In genomic region chr3:153664696-153665095, GRCm38 (mm10) we compare ENCODE assay signal across 28 mouse cellular contexts.
DNase-seq lines count a peak whose midpoint lies in the region; ATAC-seq and TF ChIP-seq lines count a peak whose summit lies in the region.
"Had no signal": no experiment of that assay in that cellular context is flagged by ENCODE, and none has a peak within 500 bp of the region (broad histone marks: within the 10 kb centered on the region; RNA-seq: fewer than 3 reads in every experiment).

No protein-coding gene starts in this region.

- ATAC-seq in kidney, embryonic 14.5 days (ENCODE audit: low FRiP score, low TSS enrichment), result no peak
- no peak for ATAC-seq in midbrain, postnatal 0 days (ENCODE audit: low FRiP score)
- ATAC-seq in midbrain, embryonic 13.5 days, result no peak
- ATAC-seq: CD4-positive, CD25-positive, alpha-beta regulatory T cell, adult 4 months; forebrain, embryonic 16.5 days; intestine, embryonic 15.5 days; Patski had no signal

- H3K4me1 ChIP-seq in kidney, embryonic 14.5 days (ENCODE audit: control insufficient read depth, insufficient read depth, low read length), result peaks cover 43% of the 10 kb centered on the region
- H3K4me1 ChIP-seq in midbrain, postnatal 0 days (ENCODE audit: insufficient read depth, low read length), result no peaks in the 10 kb centered on the region; the same call in 1 of the 2 replicates
- peaks cover 27% of the 10 kb centered on the region for H3K4me1 ChIP-seq in midbrain, embryonic 13.5 days (replicated peaks)

- 0 out of 2 replicates have a peak overlapping the region, but pooled peaks have one; percentile 42 for H3K27ac ChIP-seq in kidney, embryonic 14.5 days (ENCODE audit: low read depth, low read length)
- no peak overlapping the region for H3K27ac ChIP-seq in midbrain, postnatal 0 days (ENCODE audit: low read depth, low read length)
- no peak overlapping the region for H3K27ac ChIP-seq in midbrain, embryonic 13.5 days
- H3K27ac ChIP-seq: embryonic facial prominence, embryonic 10.5 days; heart, adult 2 months; heart, embryonic 15.5 days; hindbrain, embryonic 14.5 days; intestine, embryonic 15.5 days; left cerebral cortex, adult 2 months; limb, embryonic 10.5 days; liver, embryonic 15.5 days; midbrain, embryonic 10.5 days had no signal

- peak; percentile 33 to 53 for DNase-seq in cerebellum, postnatal 25 days
- no peak for DNase-seq in cerebellum, adult 11 months
- no peak for DNase-seq in kidney, postnatal 36 days
- peak; percentile 30 for DNase-seq in midbrain, postnatal 0 days (ENCODE audit: low spot score)
- no peak for DNase-seq in embryo, embryonic 10 days (ENCODE audit: low spot score)
- DNase-seq: adrenal gland, postnatal 36 days; cerebellum, adult 11-12 months; gastrocnemius, postnatal 36 days; heart, adult 2 months; heart, postnatal 36 days; kidney, postnatal 14 days; layer of hippocampus, adult 9-11 months; liver; lung, postnatal 4 days; right cerebral cortex, postnatal 14 days had no signal

- no peaks in the 10 kb centered on the region for H3K27me3 ChIP-seq in kidney, embryonic 14.5 days (ENCODE audit: control insufficient read depth, insufficient read depth, low read length)
- H3K27me3 ChIP-seq in midbrain, postnatal 0 days (ENCODE audit: insufficient read depth, low read length), result no peaks in the 10 kb centered on the region
- H3K27me3 ChIP-seq in midbrain, embryonic 13.5 days, result no peaks in the 10 kb centered on the region
- H3K27me3 ChIP-seq: intestine, embryonic 15.5 days; Patski had no signal

- no peak overlapping the region for H3K4me2 ChIP-seq in kidney, embryonic 14.5 days (replicated peaks; ENCODE audit: low read depth, low read length)
- no peak overlapping the region for H3K4me2 ChIP-seq in midbrain, postnatal 0 days (ENCODE audit: low read depth, low read length, poor library complexity, severe bottlenecking)
- H3K4me2 ChIP-seq in midbrain, embryonic 13.5 days (replicated peaks), result no peak overlapping the region
- H3K4me2 ChIP-seq: heart, embryonic 15.5 days; hindbrain, embryonic 14.5 days; intestine, embryonic 15.5 days; liver, embryonic 15.5 days had no signal

- 82% methylated on average over 5 of the region's 5 CpGs for WGBS in kidney, embryonic 14.5 days
- 84% methylated on average over 5 of the region's 5 CpGs for WGBS in midbrain, postnatal 0 days
- WGBS in midbrain, embryonic 13.5 days, result 86% methylated on average over 5 of the region's 5 CpGs

- H3K36me3 ChIP-seq in kidney, embryonic 14.5 days (ENCODE audit: control insufficient read depth, insufficient read depth, low read length), result no peaks in the 10 kb centered on the region
- no peaks in the 10 kb centered on the region for H3K36me3 ChIP-seq in midbrain, postnatal 0 days (ENCODE audit: insufficient read depth, low read length)
- H3K36me3 ChIP-seq in midbrain, embryonic 13.5 days, result no peaks in the 10 kb centered on the region
- H3K36me3 ChIP-seq: embryonic facial prominence, embryonic 10.5 days; heart, embryonic 15.5 days; intestine, embryonic 15.5 days; limb, embryonic 10.5 days; liver, embryonic 15.5 days; midbrain, embryonic 10.5 days had no signal

- H3K9me3 ChIP-seq in kidney, embryonic 14.5 days (ENCODE audit: control insufficient read depth, low read length), result no peaks in the 10 kb centered on the region
- no peaks in the 10 kb centered on the region for H3K9me3 ChIP-seq in midbrain, postnatal 0 days (ENCODE audit: low read length)
- no peaks in the 10 kb centered on the region for H3K9me3 ChIP-seq in midbrain, embryonic 13.5 days
- H3K9me3 ChIP-seq: embryonic facial prominence, embryonic 10.5 days; heart, embryonic 15.5 days; intestine, embryonic 15.5 days; limb, embryonic 10.5 days; liver, embryonic 15.5 days; midbrain, embryonic 10.5 days had no signal

- no peak overlapping the region for H3K4me3 ChIP-seq in kidney, embryonic 14.5 days (ENCODE audit: low read length)
- no peak overlapping the region for H3K4me3 ChIP-seq in midbrain, postnatal 0 days (ENCODE audit: low read depth, low read length)
- no peak overlapping the region for H3K4me3 ChIP-seq in midbrain, embryonic 13.5 days (replicated peaks)
- H3K4me3 ChIP-seq: embryonic facial prominence, embryonic 10.5 days; heart, adult 2 months; heart, embryonic 15.5 days; intestine, embryonic 15.5 days; left cerebral cortex, adult 2 months; limb, embryonic 10.5 days; liver, embryonic 15.5 days; midbrain, embryonic 10.5 days had no signal

- no peak for TF ChIP-seq CTCF in midbrain, postnatal 0 days (IDR thresholded peaks at IDR 0.05)

- H3K9ac ChIP-seq in kidney, embryonic 14.5 days (ENCODE audit: low read depth, low read length), result no peak overlapping the region
- H3K9ac ChIP-seq in midbrain, postnatal 0 days (replicated peaks; ENCODE audit: low read length, poor library complexity, severe bottlenecking), result no peak overlapping the region
- no peak overlapping the region for H3K9ac ChIP-seq in midbrain, embryonic 13.5 days (replicated peaks)
- H3K9ac ChIP-seq: heart, embryonic 15.5 days; hindbrain, embryonic 14.5 days; intestine, embryonic 15.5 days; liver, embryonic 15.5 days had no signal

Comparison
In these comparisons a context has a peak if more than half of its experiments do, and no peak if none do; other contexts are left out.
1. DNase-seq: peak in cerebellum, postnatal 25 days (2 of 2) and midbrain, postnatal 0 days (single experiment); none in cerebellum, adult 11 months (single experiment), kidney, postnatal 36 days (0 of 2) and embryo, embryonic 10 days (single experiment).